Mouse (Mus musculus): ENCODE data around the gene Bivm.

GRCm38 (mm10) chr1:44158317-44158716, 39.6 kb downstream of the Bivm start:
- no peak for TF ChIP-seq POLR2A (IDR thresholded peaks at IDR 0.05; ENCODE audit: control insufficient read depth, low read depth, low read length)
- no peak for TF ChIP-seq CTCF (IDR thresholded peaks at IDR 0.05; ENCODE audit: control insufficient read depth, insufficient read depth, insufficient replicate concordance, low read depth, low read length)
